Mouse (Mus musculus): Measurements from ENCODE around the gene Limk1. TPM values are rescaled to one million over a fixed set of nuclear protein-coding genes. Genes with fewer than 3 reads are reported as not detected.

The Limk1 gene
- polyA plus RNA-seq, 1 experiment from 2014 or later = 19.0 TPM

- no peaks in the 10 kb centered on the region for H3K36me3 ChIP-seq (ENCODE audit: control insufficient read depth, insufficient read depth)
- no peaks in the 10 kb centered on the region for H3K9me3 ChIP-seq (ENCODE audit: control insufficient read depth, low read length)
- H3K4me1 ChIP-seq (replicated peaks; ENCODE audit: control insufficient read depth, insufficient read depth, low read length) = no peaks in the 10 kb centered on the region
- 79% methylated on average over 8 of the region's 8 CpGs for WGBS
- no peak overlapping the region for H3K4me3 ChIP-seq (replicated peaks; ENCODE audit: low read length)
- no peaks in the 10 kb centered on the region for H3K27me3 ChIP-seq (replicated peaks; ENCODE audit: control insufficient read depth, insufficient read depth, low read length)
- no peak overlapping the region for H3K4me2 ChIP-seq (ENCODE audit: low read length)
- ATAC-seq = no peak
- H3K27ac ChIP-seq (ENCODE audit: low read length) = no peak overlapping the region
- no peak overlapping the region for H3K9ac ChIP-seq (replicated peaks; ENCODE audit: low read depth, low read length)
Measured at GRCm38 (mm10) chr5:134611810-134612521, 76.4 kb downstream of the Limk1 start.

GRCm38 (mm10) chr5:134609916-134610643, 78.3 kb downstream of the Limk1 start:
- Histone ChIP-seq H3K4me1 (replicated peaks; ENCODE audit: control insufficient read depth, insufficient read depth, low read length) (no peaks in the 10 kb centered on the region), H3K36me3 (ENCODE audit: control insufficient read depth, insufficient read depth) (no peaks in the 10 kb centered on the region), H3K27ac (ENCODE audit: low read length) (no peak overlapping the region), H3K9ac (replicated peaks; ENCODE audit: low read depth, low read length) (no peak overlapping the region), H3K27me3 (replicated peaks; ENCODE audit: control insufficient read depth, insufficient read depth, low read length) (no peaks in the 10 kb centered on the region), H3K9me3 (ENCODE audit: control insufficient read depth, low read length) (no peaks in the 10 kb centered on the region), H3K4me3 (replicated peaks; ENCODE audit: low read length) (no peak overlapping the region), H3K4me2 (ENCODE audit: low read length) (no peak overlapping the region)
- WGBS = 83% methylated on average over 12 of the region's 12 CpGs
- ATAC-seq = no peak

- H3K27me3 ChIP-seq (replicated peaks; ENCODE audit: control insufficient read depth, insufficient read depth, low read length) = no peaks in the 10 kb centered on the region
- whole genome bisulfite sequencing = 79% methylated on average over 5 of the region's 5 CpGs
- H3K27ac ChIP-seq (ENCODE audit: low read length) = no peak overlapping the region
- H3K9me3 ChIP-seq (ENCODE audit: control insufficient read depth, low read length) = no peaks in the 10 kb centered on the region
- no peaks in the 10 kb centered on the region for H3K4me1 ChIP-seq (replicated peaks; ENCODE audit: control insufficient read depth, insufficient read depth, low read length)
- H3K36me3 ChIP-seq (ENCODE audit: control insufficient read depth, insufficient read depth) = no peaks in the 10 kb centered on the region
- ATAC-seq = no peak
- H3K4me2 ChIP-seq (ENCODE audit: low read length) = no peak overlapping the region
- no peak overlapping the region for H3K9ac ChIP-seq (replicated peaks; ENCODE audit: low read depth, low read length)
- H3K4me3 ChIP-seq (replicated peaks; ENCODE audit: low read length) = no peak overlapping the region
Measured at GRCm38 (mm10) chr5:134607121-134607520, 81.3 kb downstream of the Limk1 start.

- no peaks in the 10 kb centered on the region for H3K36me3 ChIP-seq (ENCODE audit: control insufficient read depth, insufficient read depth)
- no peaks in the 10 kb centered on the region for H3K27me3 ChIP-seq (replicated peaks; ENCODE audit: control insufficient read depth, insufficient read depth, low read length)
- no peak for ATAC-seq
- no peak overlapping the region for H3K27ac ChIP-seq (ENCODE audit: low read length)
- no peak overlapping the region for H3K4me2 ChIP-seq (ENCODE audit: low read length)
- no peaks in the 10 kb centered on the region for H3K9me3 ChIP-seq (ENCODE audit: control insufficient read depth, low read length)
- no peaks in the 10 kb centered on the region for H3K4me1 ChIP-seq (replicated peaks; ENCODE audit: control insufficient read depth, insufficient read depth, low read length)
- H3K9ac ChIP-seq (replicated peaks; ENCODE audit: low read depth, low read length) = no peak overlapping the region
- no peak overlapping the region for H3K4me3 ChIP-seq (replicated peaks; ENCODE audit: low read length)
Measured at GRCm38 (mm10) chr5:134606314-134606713, 82.1 kb downstream of the Limk1 start.

Other genes starting within 250 kb of the Limk1 start
- 83.9 and 96.6 TPM in 2 replicates for gene Gtf2ird1, start 231.9 kb downstream of the Limk1 start, polyA plus RNA-seq (2015; fragmentation: Nextera tagmentation; extraction: Ambion mirVana)
- gene Clip2, start 136.2 kb downstream of the Limk1 start, polyA plus RNA-seq (2015; fragmentation: Nextera tagmentation; extraction: Ambion mirVana) = 16.2 and 16.6 TPM in 2 replicates
- gene Syna, start 128.4 kb downstream of the Limk1 start, polyA plus RNA-seq (2015; fragmentation: Nextera tagmentation; extraction: Ambion mirVana) = 0.41 and 0.86 TPM in 2 replicates
- 212 and 215 TPM in 2 replicates for gene Rfc2, start 107.2 kb downstream of the Limk1 start, polyA plus RNA-seq (2015; fragmentation: Nextera tagmentation; extraction: Ambion mirVana)
- gene Lat2, start 73.6 kb downstream of the Limk1 start, polyA plus RNA-seq (2015; fragmentation: Nextera tagmentation; extraction: Ambion mirVana) = 3.0 and 5.3 TPM in 2 replicates
- gene Eif4h, start 49.1 kb downstream of the Limk1 start, polyA plus RNA-seq (2015; fragmentation: Nextera tagmentation; extraction: Ambion mirVana) = 405 and 411 TPM in 2 replicates
- gene Eln, start 58.7 kb upstream of the Limk1 start, polyA plus RNA-seq (2015; fragmentation: Nextera tagmentation; extraction: Ambion mirVana) = 8.3 and 10.9 TPM in 2 replicates
- not detected in 2 replicates for gene Tmem270, start 218.1 kb upstream of the Limk1 start, polyA plus RNA-seq (2015; fragmentation: Nextera tagmentation; extraction: Ambion mirVana)
- not detected in 2 replicates for gene Cldn13, start 226.9 kb upstream of the Limk1 start, polyA plus RNA-seq (2015; fragmentation: Nextera tagmentation; extraction: Ambion mirVana)
- gene Mettl27, start 243.8 kb upstream of the Limk1 start, polyA plus RNA-seq (2015; fragmentation: Nextera tagmentation; extraction: Ambion mirVana) = 8.4 and 10.6 TPM in 2 replicates